Mouse (Mus musculus): ENCODE measurements around the gene Acbd7. TPM values are rescaled to one million over a fixed set of nuclear protein-coding genes. Genes with fewer than 3 reads are reported as not detected.

Acbd7 gene
- polyA plus RNA-seq, 1 experiment from 2014 or later, result 1.1 TPM

GRCm38 (mm10) chr2:3356311-3356710 lies 20.3 kb downstream of the Acbd7 start:
- H3K27me3 ChIP-seq (ENCODE audit: control insufficient read depth, insufficient read depth, low read length), result no peaks in the 10 kb centered on the region
- 52% methylated on average over 3 of the region's 3 CpGs for WGBS
- H3K4me3 ChIP-seq (replicated peaks; ENCODE audit: low read length), result no peak overlapping the region
- H3K27ac ChIP-seq (ENCODE audit: low read length), result no peak overlapping the region
- H3K36me3 ChIP-seq (ENCODE audit: control insufficient read depth, insufficient read depth, low read length), result no peaks in the 10 kb centered on the region
- H3K4me1 ChIP-seq (ENCODE audit: control insufficient read depth, insufficient read depth, low read length), result no peaks in the 10 kb centered on the region
- H3K9ac ChIP-seq (ENCODE audit: low read length), result no peak overlapping the region
- H3K4me2 ChIP-seq (ENCODE audit: low read depth, low read length), result no peak overlapping the region
- no peaks in the 10 kb centered on the region for H3K9me3 ChIP-seq (replicated peaks; ENCODE audit: control insufficient read depth, low read length)
- ATAC-seq (ENCODE audit: insufficient read depth, low FRiP score), result no peak

- no peak overlapping the region for H3K4me3 ChIP-seq (replicated peaks; ENCODE audit: low read length)
- 72% methylated on average over 3 of the region's 3 CpGs for WGBS
- H3K27ac ChIP-seq (ENCODE audit: low read length), result no peak overlapping the region
- no peak overlapping the region for H3K4me2 ChIP-seq (ENCODE audit: low read depth, low read length)
- H3K4me1 ChIP-seq (ENCODE audit: control insufficient read depth, insufficient read depth, low read length), result no peaks in the 10 kb centered on the region
- ATAC-seq (ENCODE audit: insufficient read depth, low FRiP score), result no peak
- H3K9ac ChIP-seq (ENCODE audit: low read length), result no peak overlapping the region
- H3K9me3 ChIP-seq (replicated peaks; ENCODE audit: control insufficient read depth, low read length), result no peaks in the 10 kb centered on the region
- no peaks in the 10 kb centered on the region for H3K27me3 ChIP-seq (ENCODE audit: control insufficient read depth, insufficient read depth, low read length)
- H3K36me3 ChIP-seq (ENCODE audit: control insufficient read depth, insufficient read depth, low read length), result no peaks in the 10 kb centered on the region
Observed at GRCm38 (mm10) chr2:3357887-3358286, 21.9 kb downstream of the Acbd7 start.

- no peak overlapping the region for H3K9ac ChIP-seq (ENCODE audit: low read length)
- no peaks in the 10 kb centered on the region for H3K27me3 ChIP-seq (ENCODE audit: control insufficient read depth, insufficient read depth, low read length)
- no peak overlapping the region for H3K4me3 ChIP-seq (replicated peaks; ENCODE audit: low read length)
- H3K4me2 ChIP-seq (ENCODE audit: low read depth, low read length), result no peak overlapping the region
- 76% methylated on average over 3 of the region's 3 CpGs for WGBS
- no peaks in the 10 kb centered on the region for H3K4me1 ChIP-seq (ENCODE audit: control insufficient read depth, insufficient read depth, low read length)
- H3K36me3 ChIP-seq (ENCODE audit: control insufficient read depth, insufficient read depth, low read length), result no peaks in the 10 kb centered on the region
- ATAC-seq (ENCODE audit: insufficient read depth, low FRiP score), result no peak
- H3K9me3 ChIP-seq (replicated peaks; ENCODE audit: control insufficient read depth, low read length), result no peaks in the 10 kb centered on the region
- H3K27ac ChIP-seq (ENCODE audit: low read length), result no peak overlapping the region
Observed at GRCm38 (mm10) chr2:3361067-3361466, 25.1 kb downstream of the Acbd7 start.

- H3K9ac ChIP-seq (ENCODE audit: low read length), result no peak overlapping the region
- no peak overlapping the region for H3K4me3 ChIP-seq (replicated peaks; ENCODE audit: low read length)
- H3K36me3 ChIP-seq (ENCODE audit: control insufficient read depth, insufficient read depth, low read length), result no peaks in the 10 kb centered on the region
- 58% methylated on average over 4 of the region's 4 CpGs for WGBS
- no peak overlapping the region for H3K4me2 ChIP-seq (ENCODE audit: low read depth, low read length)
- H3K9me3 ChIP-seq (replicated peaks; ENCODE audit: control insufficient read depth, low read length), result no peaks in the 10 kb centered on the region
- H3K27ac ChIP-seq (ENCODE audit: low read length), result no peak overlapping the region
- no peaks in the 10 kb centered on the region for H3K4me1 ChIP-seq (ENCODE audit: control insufficient read depth, insufficient read depth, low read length)
- ATAC-seq (ENCODE audit: insufficient read depth, low FRiP score), result no peak
- no peaks in the 10 kb centered on the region for H3K27me3 ChIP-seq (ENCODE audit: control insufficient read depth, insufficient read depth, low read length)
Observed at GRCm38 (mm10) chr2:3365127-3365526, 29.2 kb downstream of the Acbd7 start.

GRCm38 (mm10) chr2:3387105-3387860 lies 51.3 kb downstream of the Acbd7 start:
- 83% methylated on average over 6 of the region's 6 CpGs for WGBS
- no peak overlapping the region for H3K9ac ChIP-seq (ENCODE audit: low read length)
- H3K4me2 ChIP-seq (ENCODE audit: low read depth, low read length), result no peak overlapping the region
- no peaks in the 10 kb centered on the region for H3K36me3 ChIP-seq (ENCODE audit: control insufficient read depth, insufficient read depth, low read length)
- H3K27ac ChIP-seq (ENCODE audit: low read length), result no peak overlapping the region
- no peaks in the 10 kb centered on the region for H3K9me3 ChIP-seq (replicated peaks; ENCODE audit: control insufficient read depth, low read length)
- no peaks in the 10 kb centered on the region for H3K4me1 ChIP-seq (ENCODE audit: control insufficient read depth, insufficient read depth, low read length)
- no peaks in the 10 kb centered on the region for H3K27me3 ChIP-seq (ENCODE audit: control insufficient read depth, insufficient read depth, low read length)
- no peak overlapping the region for H3K4me3 ChIP-seq (replicated peaks; ENCODE audit: low read length)
- no peak for ATAC-seq (ENCODE audit: insufficient read depth, low FRiP score)

Other genes starting within 250 kb of the Acbd7 start
- gene Fam171a1, start 221.9 kb upstream of the Acbd7 start, polyA plus RNA-seq (2015; fragmentation: Nextera tagmentation; extraction: Ambion mirVana), result 24.1 and 25.5 TPM in 2 replicates
- 36.7 and 39.3 TPM in 2 replicates for gene Nmt2, start 52.0 kb upstream of the Acbd7 start, polyA plus RNA-seq (2015; fragmentation: Nextera tagmentation; extraction: Ambion mirVana)
- gene Rpp38, start 3.5 kb upstream of the Acbd7 start, polyA plus RNA-seq (2015; fragmentation: Nextera tagmentation; extraction: Ambion mirVana), result 21.1 and 22.0 TPM in 2 replicates
- not detected in 2 replicates for gene Olah, start 61.0 kb downstream of the Acbd7 start, polyA plus RNA-seq (2015; fragmentation: Nextera tagmentation; extraction: Ambion mirVana)
- gene Meig1, start 86.5 kb downstream of the Acbd7 start, polyA plus RNA-seq (2015; fragmentation: Nextera tagmentation; extraction: Ambion mirVana), result 0.37 and 1.1 TPM in 2 replicates
- gene Dclre1c, start 88.0 kb downstream of the Acbd7 start, polyA plus RNA-seq (2015; fragmentation: Nextera tagmentation; extraction: Ambion mirVana), result 5.9 and 6.2 TPM in 2 replicates
- gene Suv39h2, start 138.9 kb downstream of the Acbd7 start, polyA plus RNA-seq (2015; fragmentation: Nextera tagmentation; extraction: Ambion mirVana), result 6.2 and 7.2 TPM in 2 replicates
- 4.0 and 4.2 TPM in 2 replicates for gene Gm45902, start 176.6 kb downstream of the Acbd7 start, polyA plus RNA-seq (2015; fragmentation: Nextera tagmentation; extraction: Ambion mirVana)
- 84.2 and 90.2 TPM in 2 replicates for gene Hspa14, start 176.6 kb downstream of the Acbd7 start, polyA plus RNA-seq (2015; fragmentation: Nextera tagmentation; extraction: Ambion mirVana)
- gene Cdnf, start 176.9 kb downstream of the Acbd7 start, polyA plus RNA-seq (2015; fragmentation: Nextera tagmentation; extraction: Ambion mirVana), result 0.15 and 0.20 TPM in 2 replicates
- gene Fam107b, start 234.3 kb downstream of the Acbd7 start, polyA plus RNA-seq (2015; fragmentation: Nextera tagmentation; extraction: Ambion mirVana), result 42.2 and 47.0 TPM in 2 replicates